Mouse (Mus musculus) urinary bladder, postnatal 36 days (tissue): Measurements from ENCODE around the gene Rngtt.

Experiments used
- DNase-seq, 2 experiments: peaks; one replicate each; pipeline ENCODE4 v3.0.0; 2022; ENCODE audit warnings: low spot score in 2 of 2, mixed read lengths in 1 of 2

Rngtt gene

GRCm38 (mm10) chr4:33514108-33515000 lies 204.2 kb downstream of the Rngtt start:
- no peak for DNase-seq

DNA sequence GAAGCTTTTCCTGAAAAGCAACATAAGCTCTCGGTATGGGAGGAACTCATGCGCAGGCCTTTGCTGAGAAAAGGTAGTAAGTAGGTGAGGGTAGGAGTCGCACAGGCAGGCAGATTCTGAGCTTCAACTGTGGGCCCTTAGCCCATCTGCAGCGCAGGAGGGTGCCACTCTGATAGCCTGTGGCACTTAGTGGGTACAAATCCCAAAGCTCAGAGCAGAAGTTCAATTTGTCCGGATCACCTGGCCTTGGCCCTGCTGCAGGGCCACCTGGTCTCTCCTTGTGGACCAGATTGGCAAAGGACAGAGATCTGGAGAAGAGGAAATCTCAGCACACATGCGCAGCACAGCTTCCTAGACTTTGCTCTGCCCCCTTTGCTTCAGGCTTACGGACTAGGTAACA lies 210.1 kb downstream of the Rngtt start:
- DNase-seq = no peak

- no peak for DNase-seq
These were observed 210.8 kb downstream of the Rngtt start for GRCm38 (mm10) chr4:33520938-33521337.

DNA sequence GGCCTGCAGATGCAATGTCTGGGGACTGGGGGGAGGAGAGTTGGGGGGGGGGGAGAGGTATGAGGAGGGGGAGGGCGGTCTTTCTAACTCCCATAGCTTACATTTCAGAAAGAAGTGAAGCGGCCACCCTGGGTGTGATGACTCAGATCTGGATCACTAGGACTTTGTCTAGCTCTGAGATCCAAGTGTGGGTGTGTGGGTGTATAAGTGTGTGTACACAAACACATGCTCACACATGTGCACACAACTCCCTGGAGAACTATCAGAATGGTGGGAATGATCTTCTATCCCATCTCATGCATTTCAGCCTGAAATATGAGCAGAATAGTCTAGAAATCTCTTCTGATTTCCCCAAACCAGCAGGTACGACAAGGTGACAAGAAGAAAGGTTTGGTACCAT lies 213.7 kb downstream of the Rngtt start:
- no peak for DNase-seq

DNA sequence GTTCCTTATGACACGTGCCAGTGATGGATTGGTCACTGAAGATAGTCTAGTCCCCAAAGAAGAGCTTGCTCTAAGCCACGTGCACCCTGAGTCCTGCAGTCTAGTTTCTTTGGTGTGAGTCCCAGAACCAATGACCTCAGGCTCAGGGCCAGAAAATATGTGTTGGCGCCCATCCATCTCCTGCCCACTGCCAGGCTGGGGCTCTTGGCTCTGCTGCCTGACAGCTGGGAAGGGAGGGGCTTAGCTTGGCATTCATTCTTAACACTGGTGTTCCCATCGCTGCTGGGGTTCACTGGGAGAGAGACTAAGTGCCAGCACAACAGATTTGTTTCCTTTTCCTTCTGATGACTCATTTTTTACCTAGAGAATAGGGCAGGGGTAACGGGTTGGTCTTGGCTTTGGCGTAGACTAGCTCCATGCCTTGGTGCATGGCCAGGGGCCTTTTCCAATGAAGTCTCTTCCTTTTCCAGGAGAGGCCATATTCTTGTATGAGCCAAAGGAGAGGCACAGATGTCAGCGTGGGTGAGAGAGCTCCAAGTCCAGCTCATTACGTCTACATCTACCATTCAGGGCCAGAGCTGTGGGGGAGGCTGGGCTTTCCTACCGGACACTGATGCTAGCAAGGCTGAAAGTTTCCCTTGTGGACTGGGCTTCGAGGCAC lies 214.5 kb downstream of the Rngtt start:
- peak in 1 of 2 experiments; percentile 72 for DNase-seq

- DNase-seq = no peak
These were observed 215.2 kb downstream of the Rngtt start for GRCm38 (mm10) chr4:33525272-33525671.

GRCm38 (mm10) chr4:33526092-33526491 lies 216.0 kb downstream of the Rngtt start:
- DNase-seq = no peak

DNA sequence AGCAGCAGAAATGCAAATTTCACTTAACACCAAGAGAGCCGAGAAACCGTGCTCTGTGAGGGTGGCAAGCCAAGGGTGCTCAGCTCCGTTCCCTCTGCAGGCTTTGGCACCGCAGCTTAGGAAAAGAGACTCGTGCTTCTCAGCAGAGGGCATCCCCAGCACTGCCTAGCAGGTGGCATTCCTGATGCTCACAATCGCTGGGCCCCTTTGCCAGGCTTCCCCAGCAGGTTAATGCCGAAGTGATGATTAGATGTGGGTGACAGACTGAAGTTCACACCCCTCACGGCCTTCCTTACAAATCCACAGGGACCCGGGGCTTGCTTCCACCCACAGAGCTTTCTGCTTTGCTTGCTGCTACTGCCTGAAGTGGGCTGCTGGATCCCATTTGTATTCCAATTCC lies 216.6 kb downstream of the Rngtt start:
- DNase-seq = no peak

DNA sequence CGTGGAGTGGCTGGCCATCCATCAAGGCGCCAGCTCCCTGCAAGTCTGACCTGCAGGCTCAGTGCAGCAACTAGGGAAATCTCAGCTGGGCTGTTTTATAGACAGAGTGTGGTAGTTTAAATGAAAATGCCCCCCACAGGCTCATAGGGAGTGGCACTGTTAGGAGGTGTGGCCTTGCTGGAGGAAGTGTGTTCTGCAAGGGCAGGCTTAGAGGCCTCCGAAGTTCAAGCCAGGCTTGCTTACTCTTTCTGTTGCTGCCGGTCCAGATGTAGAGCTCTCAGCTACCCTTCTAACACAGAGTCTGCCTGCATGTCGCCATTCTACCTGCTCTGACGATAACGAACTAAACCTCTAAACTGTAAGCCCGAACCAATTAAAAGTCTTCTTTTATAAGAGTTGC lies 222.5 kb downstream of the Rngtt start:
- DNase-seq = no peak

- DNase-seq = no peak
These were observed 234.9 kb downstream of the Rngtt start for GRCm38 (mm10) chr4:33544755-33545576.

DNA sequence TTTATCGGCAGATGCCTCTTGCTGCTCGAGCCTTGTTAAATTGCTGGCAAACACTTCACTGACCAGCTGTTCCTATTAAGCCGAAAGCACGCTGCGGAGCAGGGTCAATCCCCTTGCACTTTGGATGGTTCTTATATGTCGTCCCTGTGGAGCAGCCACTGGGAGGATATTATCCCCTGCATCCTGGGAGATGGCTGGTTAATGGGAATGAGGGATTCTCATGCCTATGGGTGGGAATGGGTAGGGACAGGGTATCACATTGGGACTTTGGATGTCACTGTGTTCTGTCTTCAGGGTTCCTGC lies 235.4 kb downstream of the Rngtt start:
- DNase-seq = no peak

DNA sequence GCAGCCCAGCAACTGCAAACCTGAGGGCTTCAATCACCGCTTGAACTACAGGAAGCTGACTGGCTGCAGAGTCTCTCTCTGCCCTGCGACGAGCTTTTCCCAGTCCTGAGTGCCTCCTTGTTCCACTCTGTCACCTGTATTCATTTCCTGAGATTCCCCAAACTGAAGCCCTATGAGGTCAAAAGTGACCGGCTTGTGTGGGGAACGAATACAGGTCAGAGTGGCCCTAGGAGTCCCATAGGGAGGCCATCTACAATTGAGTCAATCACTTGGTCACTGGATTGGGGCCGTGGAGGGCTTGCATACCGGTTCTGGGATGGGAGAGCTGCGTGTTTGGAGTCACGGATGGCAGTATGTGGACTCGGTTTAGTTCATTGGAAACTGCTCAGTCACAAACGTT lies 236.2 kb downstream of the Rngtt start:
- no peak for DNase-seq

DNA sequence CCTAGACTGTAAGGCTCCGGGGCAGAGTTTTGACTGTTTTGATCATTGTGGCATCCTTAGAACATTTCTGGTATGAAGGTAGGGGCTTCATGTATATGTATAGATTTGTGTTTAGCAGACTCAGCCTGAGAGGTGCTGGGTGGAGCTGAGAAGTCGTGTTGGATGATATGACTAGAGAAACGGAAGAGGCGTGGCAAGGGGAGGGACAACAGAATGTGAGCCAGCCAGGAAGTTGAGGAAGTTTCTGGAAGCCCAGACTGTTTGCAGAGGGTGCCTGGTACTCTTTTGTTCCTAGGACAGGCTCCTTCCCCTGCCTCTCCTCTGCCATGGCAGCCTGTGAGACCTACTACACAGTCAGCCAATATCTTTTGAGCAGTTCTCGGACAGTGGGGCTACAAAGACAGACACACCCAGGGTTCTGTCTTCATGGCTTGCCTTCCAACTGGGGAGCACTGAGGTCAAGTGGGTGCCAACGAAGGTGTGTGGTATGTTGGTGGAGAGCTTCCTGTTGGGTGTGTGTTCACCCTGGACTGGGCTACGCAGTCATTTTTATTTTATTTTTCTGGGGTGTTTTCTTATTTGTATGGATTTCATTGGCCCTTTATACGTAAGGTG lies 237.3 kb downstream of the Rngtt start:
- DNase-seq = no peak

GRCm38 (mm10) chr4:33549606-33550005 lies 239.5 kb downstream of the Rngtt start:
- DNase-seq = no peak
